Mouse (Mus musculus): ENCODE data around the gene Tnfrsf22.
"Not testable (repeated sequence)": the region's sequence is repeated elsewhere in the genome, so short reads cannot be mapped to it uniquely, and the experiment has no call there.

- not testable (repeated sequence) for TF ChIP-seq POLR2A (IDR thresholded peaks at IDR 0.05; ENCODE audit: insufficient read length, low read depth); SRF (IDR thresholded peaks at IDR 0.05; ENCODE audit: control insufficient read depth, insufficient read length, low read depth); E2F4 (IDR thresholded peaks at IDR 0.05; ENCODE audit: insufficient read depth); MAX (IDR thresholded peaks at IDR 0.05; ENCODE audit: low read depth); TCF12 (IDR thresholded peaks at IDR 0.05; ENCODE audit: insufficient read depth, poor library complexity, severe bottlenecking); USF1 (IDR thresholded peaks at IDR 0.05; ENCODE audit: low read depth); MYOD1 (IDR thresholded peaks at IDR 0.05; ENCODE audit: control insufficient read depth in 1 of 3, insufficient read length in 2 of 3, low read depth in 2 of 3); CEBPB (IDR thresholded peaks at IDR 0.05; ENCODE audit: insufficient read depth, poor library complexity, severe bottlenecking); POLR2AphosphoS2 (IDR thresholded peaks at IDR 0.05; ENCODE audit: insufficient read length, low read depth)
Measured at GRCm38 (mm10) chr7:143686676-143687075, 37.2 kb upstream of the Tnfrsf22 start.

Measured in myocyte (in vitro differentiated cells).